Mouse (Mus musculus) CD4-positive, CD25-positive, alpha-beta regulatory T cell, adult 2 months (primary cell): Measurements from ENCODE around the gene Slc9a9.
A peak's percentile ranks its signal among the peaks of the same experiment; 100 is the strongest.

Source experiments
- DNase-seq: peaks from one replicate; pipeline ENCODE4 v3.0.0-alpha.2; 2012; ENCODE audit warnings: low read depth, low spot score

Slc9a9 gene

DNA sequence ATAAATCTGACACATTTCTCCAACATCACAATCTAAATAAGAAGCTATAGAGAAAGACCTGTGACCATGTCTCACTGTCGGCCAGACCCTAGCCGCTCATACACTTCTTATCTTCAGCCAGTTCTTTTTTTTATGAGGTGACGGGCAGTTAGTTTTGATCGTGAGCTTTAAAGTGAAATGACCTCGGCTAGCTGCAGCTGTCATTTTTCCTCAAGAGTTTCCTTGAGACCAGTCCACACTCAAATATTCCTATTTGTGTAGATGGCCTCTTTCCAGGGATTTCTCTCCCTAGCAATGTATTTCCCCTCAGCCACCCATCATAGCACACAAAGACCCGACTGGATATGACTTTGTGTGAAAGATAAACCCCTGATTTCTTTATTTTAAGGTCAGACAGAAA lies 521.7 kb downstream of the Slc9a9 start:
- DNase-seq, result no peak

DNA sequence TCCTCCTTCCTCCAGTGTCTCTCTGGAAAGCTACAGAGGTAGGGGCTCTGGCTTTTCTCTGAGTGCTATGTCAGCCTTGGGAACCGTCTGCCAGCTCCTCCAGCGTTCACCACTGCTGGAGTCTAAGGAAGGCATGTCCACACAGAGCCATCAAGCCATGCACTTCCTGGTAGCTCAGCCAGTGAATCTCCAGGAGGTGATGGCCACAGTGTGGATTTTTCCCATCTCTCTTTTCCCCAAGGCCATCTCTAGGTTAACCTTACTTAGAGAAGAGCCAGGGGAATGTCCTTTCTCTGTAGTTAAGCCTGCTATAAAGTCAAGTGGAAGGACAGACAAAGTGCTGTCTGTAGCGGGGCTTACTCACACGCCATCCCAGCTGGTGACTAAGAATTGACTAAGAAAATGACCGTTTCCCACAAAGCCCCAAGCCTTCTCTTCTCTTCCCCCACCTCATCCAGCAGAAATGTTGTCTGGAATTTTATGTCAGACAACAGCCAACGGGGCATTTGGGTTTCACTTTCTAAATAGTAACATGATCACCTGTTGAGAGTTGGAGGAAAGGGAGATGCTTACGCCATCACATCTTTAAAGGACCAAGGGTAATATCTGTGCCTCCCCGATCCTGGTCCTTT lies 523.3 kb downstream of the Slc9a9 start:
- no peak for DNase-seq

DNA sequence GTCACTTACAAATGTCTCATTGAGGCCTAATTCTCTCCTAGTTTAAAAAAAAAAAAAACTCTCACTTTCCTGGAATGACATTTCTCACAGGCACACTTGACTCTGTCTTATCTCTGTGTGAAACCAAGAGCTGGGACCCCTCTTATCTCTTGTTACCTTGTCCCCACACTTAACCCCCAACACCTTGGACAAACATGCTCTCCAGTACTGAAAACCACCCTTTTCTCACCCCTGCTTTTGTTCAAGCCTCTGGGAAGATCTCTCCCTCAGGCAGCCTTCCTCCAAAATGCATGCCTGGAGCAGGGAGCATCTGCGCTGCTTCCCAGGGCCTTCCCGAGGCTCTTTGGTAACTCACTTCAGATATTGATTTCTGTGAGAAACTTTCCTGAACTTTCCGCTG lies 524.0 kb downstream of the Slc9a9 start:
- no peak for DNase-seq

DNA sequence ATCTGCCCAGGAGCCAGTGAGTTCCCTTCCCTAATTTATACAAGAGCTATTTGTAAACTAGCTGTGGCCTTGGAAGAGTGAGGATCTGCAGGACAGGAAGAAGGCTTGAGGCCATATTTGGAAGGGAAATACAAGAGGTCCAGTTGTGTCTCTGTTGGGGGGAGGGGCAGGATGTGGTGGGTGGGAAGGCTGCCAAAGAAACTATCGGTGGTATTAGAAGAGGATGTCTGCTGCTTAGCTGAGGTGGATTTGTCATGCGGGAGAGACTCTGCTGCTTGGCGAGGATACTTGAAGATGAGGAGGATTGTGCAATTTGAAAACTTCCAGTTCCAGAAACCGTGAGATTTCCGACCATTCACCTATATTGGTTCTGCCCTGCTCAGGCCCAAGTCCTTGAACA lies 524.4 kb downstream of the Slc9a9 start:
- peak; percentile 42 for DNase-seq

DNA sequence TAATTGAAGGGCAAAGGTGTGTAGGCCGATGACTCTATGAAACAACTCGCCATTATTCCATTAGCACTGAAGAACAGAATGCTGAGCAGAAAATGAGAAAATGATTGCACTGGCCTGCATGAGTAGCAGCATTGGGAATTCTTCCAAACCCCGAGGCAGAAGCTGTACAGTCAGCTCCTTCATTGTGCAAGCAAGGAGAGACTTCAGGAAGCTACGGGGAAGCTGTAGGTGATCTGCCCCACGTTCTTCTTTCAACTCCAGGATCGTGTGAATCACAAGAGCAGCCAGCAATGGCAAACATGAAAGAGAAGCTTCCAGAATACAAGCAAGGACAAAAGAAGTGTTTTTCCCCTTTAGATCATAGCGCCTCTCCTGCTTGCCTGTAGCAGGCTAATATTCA lies 538.0 kb downstream of the Slc9a9 start:
- DNase-seq, result no peak

DNA sequence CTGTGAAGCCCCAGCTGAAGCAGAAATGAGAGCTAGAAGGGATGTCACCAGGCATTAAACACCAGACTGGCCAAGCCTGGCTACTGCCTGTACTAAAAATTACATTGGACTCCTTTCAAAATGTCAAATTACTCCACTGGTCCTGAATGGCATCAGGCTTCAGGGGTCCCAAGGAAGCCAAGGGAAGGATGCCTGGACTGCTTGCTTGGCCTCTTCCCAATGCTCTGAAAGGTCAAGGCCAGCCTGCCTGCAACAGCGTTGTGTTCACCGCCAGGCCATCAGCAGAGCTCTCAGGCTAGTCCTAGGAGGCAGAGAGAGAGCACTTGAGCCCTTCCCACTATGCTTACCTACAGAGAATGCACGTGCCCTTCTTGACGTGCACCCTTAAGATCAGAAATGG lies 539.0 kb downstream of the Slc9a9 start:
- no peak for DNase-seq

DNA sequence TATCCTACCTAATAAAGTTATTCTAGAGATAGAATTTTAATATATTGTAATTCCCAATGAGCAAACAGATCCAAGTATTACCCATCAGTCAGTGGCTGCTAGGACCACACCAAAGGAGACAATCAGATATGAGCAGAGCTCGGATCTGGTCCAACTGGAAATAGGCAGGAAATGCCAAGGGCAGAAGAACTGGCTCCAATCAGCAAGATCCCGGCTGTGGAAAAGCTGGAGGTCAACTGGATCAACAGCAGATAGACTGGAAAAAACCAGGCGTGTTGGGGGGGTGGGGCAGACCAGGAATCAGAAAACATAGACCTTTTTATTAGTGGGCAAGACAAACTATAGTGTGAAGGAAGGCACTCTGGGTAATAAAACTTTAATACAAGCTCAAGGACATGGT lies 550.3 kb downstream of the Slc9a9 start:
- DNase-seq, result no peak

DNA sequence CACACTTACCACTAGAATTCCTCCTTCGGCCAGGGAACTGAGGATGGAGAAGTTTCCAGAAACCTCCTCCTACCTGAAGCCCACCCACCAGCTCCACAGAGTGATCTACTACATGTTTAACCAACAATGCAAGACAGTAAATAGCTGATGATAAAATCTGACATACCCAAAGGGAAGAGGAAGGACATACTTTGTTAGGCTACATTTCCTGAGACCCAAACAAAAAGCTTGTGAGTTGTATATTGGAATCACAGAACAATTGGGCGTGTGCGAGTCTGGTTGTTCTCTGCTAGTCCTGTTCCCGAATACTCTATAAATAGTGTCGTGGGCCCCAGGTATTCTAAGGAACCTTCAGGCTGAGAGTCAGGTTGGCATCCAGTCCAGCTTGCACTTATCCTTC lies 551.6 kb downstream of the Slc9a9 start:
- no peak for DNase-seq

DNA sequence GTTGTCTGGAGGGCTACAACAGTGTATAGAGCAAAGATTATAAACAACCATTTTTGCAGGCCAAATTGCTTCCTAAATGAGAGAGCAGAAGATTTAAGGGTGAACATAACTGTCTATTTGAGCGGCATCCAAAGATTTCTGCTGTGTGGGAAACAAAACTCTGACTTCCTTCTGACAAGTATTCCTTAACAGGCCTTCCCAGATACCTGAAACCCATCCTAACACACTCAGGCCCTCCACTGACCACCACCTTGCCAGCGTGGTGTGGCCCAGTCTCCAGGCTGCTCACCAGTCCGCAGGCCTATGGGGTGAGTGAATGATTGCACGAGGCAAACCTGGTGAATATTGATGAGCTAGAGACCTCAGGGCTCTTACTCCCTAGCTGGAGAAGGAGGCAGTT lies 557.3 kb downstream of the Slc9a9 start:
- DNase-seq, result no peak

DNA sequence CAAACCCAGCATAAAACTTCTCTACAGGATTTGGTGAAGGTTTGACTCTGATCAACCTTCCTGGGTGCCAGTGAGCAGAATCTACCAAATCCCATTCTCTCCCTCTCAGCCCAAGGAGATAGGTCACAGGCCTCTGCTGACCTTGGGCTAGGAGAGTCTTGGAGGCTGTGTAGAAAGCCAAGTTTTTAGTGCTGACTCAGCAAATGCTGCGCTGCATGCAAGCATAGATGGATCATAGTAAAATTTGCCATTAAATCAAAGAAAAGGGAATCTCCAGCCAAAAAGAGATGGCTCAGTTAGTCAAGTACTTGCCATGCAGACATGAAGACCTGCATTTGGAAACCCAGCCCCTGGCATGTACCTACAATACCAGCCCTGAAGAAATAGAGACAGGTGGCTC lies 558.4 kb downstream of the Slc9a9 start:
- DNase-seq, result no peak

DNA sequence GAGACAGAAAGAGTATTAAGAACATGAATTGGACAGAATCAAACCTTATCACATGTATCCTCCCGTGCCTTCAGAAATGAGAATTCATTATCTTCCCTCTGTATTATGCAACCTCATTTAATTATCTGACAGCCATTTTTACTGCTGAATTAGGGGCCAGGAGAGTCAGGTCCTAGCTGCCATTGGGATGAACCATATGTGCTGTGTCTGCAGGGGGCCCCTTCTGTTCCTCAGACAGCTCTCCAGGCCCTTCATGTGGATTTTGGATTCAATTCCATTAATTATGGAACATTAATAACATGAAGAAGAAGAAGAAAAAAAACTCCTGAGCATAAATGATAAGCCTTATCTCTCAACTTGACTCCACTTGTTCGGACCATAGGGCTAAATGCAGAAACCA lies 559.4 kb downstream of the Slc9a9 start:
- no peak for DNase-seq

DNA sequence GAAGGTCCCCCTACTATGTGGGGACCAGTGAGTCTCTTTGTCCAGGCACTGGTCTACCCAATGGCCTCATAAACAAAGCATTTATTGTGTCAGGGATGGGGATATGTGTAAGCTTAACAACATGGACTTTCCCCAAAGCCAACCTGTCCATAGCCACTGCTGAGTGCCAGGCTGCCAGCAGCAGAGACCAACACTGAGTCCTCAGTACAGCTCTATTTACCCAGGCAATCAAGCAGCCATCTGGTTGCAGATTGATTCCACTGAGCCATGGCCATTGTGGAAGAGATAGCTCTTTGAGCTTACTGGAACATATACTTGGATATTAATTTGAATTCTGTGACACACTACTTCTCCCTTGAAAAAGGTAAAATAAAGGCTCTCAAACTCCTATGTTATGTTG lies 570.2 kb downstream of the Slc9a9 start:
- no peak for DNase-seq

DNA sequence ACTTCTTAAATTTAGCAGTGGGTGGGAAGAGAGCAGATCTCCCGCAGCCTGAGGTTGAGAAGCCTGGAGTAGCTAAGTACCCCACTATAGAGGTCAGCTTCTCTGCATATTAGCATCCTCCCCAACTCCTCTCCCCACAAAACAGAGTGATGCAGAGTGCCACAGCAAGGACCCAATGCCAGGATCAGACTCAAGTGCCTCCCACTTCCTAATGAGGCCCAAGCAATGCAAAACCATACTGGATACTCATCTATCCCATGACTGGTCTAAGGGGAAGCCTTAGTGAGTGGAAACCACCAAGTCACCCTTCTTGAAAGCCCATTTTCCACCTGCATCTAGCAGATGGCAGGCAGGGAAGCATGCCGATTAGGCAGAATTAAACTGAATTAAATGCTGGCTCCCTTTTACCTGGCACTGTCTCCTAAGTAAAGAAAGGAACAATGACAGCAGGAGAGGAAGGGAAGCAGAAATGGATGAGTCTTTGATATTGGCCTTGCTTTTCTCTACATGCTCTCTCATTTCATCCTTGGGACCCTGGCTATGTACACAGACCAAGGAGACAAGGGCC lies 573.0 kb downstream of the Slc9a9 start:
- no peak for DNase-seq

DNA sequence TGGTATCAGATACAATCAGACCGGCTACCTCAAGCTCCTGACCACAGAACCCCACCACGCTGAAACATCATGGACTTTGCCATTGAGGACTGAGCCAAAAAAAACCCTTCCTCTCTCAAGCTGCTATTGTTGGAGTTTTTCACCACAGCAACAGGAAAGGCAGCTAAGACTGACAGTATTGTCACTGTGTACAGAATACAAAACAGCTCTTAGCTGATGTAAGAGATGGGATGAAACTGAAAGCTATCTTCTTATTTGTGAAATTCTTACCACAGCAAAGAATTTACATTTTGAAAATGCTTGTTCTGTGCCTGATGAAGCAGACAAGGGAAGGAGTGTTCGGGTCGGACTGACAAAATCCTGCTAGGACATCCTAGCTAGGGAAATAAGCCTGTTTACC lies 584.5 kb downstream of the Slc9a9 start:
- peak; percentile 5 for DNase-seq

DNA sequence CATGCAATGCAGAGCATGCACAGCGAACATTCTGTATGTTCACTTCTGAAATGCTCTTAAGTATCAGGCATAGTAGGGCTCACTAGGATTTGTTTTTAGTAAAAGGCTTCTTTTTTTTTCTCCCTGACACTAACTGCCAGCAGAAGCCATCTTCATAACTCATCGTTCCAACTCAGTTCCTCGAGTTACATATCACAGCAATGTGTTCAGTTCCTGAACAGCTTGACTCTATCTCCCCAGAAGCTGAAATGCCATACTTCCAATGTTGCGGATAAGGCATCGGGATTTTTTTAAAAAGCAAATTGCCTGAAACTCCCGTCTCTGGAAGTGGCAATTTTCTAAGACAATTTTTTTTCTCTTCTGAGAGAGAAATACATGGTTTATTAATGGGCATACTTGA lies 586.1 kb downstream of the Slc9a9 start:
- no peak for DNase-seq

DNA sequence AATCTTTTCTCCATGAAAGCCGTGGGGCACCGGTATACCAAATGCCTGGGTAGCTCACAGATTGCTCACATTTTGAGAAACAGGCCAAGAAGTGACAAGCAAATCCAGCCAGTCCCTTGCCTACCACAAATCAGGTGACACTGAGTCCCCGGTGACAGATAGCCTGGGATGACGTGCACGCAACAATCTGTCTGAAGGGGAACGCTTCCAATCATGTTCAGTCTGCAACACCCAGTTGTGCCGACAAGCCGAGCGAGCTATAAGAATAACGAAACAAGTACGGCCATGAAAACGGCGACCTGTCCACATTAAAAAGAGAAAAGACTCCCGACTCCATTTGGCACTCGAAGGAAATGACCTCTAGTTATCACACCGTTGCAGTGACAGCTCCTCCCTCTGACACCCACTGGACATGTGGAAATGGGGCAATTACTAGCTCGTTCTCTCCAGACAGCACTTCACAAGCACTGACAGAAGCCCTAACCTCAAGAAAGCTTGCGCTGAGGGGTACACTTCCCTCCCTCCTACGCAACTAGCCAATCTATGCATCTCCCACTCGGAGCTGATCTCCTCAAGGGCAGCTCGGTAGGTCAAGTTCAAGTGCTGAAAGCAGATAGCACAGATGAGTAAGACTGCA lies 587.1 kb downstream of the Slc9a9 start:
- DNase-seq, result no peak

DNA sequence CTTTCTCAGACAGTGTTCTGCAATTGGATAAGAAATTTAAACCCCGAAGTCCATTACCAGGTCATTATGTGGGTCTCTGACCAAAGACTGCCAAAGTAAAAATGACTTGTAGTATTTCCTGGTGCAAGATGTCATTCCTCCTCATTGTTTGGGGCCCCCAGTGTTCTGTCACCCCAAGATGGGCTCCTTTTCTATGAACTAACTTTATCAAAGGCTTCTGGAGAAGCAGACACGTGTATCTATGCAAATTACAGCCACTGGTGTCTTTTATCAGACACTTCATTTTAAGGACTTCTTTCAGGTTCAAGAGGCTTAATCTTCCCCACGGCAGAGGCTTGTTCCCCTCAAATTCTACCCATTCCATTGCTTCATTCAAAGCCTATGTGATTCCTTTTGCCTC lies 593.1 kb downstream of the Slc9a9 start:
- no peak for DNase-seq

DNA sequence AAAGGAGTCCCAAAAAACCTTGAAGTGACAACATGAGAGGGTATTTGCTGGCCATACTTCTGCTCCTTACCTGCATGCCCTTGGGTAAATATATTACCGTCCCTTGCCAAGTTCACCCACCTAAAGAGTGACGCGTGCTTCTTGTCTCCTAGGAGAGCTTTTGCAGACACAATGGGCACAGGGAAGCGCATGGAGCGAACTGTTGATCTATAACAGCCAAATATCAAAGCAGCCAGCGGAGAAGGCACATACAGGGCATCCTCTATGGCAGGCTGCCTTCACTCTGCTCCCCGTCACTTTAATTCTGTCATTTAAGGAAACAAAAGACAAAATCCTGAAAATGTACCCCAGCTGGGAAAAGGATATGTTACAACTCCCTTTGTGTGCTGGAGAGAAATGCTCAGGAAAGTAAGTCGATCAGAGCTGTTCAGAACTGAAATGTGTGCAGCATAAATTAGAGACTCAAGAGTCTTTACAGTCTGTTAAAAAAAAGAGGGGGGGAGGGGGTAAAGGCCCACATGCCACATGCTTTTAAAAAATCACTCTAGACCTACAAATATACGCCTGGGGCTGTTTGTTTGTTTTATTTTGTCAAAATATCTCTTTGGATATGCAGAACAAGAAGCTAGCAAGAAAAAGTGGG lies 594.3 kb downstream of the Slc9a9 start:
- no peak for DNase-seq

DNA sequence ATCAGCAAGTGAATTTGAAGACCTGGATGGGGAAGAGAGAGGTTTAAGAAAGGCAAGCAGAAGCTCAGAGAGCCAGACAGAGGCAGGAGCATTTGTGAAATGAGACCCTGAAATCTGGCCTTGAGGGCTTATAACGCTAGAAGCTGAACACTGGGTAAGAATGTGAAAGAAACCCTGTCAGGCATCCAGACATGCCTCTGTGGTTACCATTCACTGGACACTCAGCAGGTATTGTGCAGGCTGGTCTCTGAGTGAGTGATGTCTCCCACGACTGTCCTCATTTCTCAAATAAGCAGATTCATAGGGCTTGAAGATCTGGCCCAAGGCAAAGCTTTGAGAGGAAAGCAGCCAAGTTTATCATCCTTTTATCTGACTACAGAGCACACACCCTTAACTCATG lies 596.5 kb downstream of the Slc9a9 start:
- no peak for DNase-seq

DNA sequence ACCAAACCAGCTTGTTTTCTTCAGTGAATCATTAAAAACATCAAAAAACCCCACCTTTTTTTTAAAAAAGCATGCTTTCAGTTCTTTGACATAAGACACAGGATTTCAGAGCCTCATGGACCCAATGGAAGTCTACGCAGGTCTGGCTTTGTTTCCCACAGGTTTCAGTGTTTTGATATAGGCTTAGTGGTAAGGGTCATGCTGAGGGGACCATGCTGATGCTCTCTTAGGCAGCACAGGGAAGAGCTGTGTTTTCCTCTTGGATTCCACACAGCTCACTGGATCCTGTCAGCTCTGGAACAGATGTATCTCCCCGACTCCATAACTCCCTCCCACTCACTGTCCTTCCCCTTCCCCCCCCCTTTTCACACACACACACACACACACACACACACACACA lies 597.2 kb downstream of the Slc9a9 start:
- DNase-seq, result no peak

DNA sequence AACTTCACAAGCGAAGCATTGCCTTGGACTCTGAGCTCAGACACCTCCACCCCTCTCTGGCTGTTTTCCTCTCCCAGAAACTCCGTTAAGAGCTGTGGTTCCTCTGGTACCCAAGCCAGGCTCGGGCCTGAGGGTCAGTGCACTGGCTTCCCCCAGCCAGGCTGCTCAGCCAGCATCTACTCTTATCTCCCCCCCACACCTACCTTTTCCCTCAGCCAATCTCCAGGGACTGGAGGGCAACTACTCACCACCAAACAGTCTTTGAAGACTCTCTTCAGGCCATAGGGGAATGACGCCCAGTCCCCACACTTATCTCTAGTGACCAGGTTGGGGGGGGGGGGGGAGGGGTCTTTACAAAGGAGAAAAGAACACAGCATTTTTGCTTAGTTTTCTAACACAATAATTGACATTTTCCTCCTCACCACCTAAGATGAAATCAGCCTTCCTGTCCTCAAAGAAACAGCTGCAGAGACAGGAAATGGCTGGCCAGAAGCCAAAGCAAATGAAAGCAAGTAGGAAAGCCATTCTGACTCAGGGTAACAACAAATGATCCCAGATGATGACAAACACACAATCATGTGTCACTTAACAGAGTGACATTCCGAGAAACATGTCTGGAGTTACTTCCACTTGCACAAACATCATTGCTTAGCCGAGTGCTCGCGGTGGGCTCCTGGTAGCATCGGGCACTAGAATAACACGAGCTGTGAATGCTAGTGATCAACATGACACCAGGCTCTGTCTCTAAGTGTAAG lies 610.1 kb downstream of the Slc9a9 start:
- DNase-seq, result peak; percentile 75
